Mouse (Mus musculus): ENCODE measurements around the gene Klhl29.

DNA sequence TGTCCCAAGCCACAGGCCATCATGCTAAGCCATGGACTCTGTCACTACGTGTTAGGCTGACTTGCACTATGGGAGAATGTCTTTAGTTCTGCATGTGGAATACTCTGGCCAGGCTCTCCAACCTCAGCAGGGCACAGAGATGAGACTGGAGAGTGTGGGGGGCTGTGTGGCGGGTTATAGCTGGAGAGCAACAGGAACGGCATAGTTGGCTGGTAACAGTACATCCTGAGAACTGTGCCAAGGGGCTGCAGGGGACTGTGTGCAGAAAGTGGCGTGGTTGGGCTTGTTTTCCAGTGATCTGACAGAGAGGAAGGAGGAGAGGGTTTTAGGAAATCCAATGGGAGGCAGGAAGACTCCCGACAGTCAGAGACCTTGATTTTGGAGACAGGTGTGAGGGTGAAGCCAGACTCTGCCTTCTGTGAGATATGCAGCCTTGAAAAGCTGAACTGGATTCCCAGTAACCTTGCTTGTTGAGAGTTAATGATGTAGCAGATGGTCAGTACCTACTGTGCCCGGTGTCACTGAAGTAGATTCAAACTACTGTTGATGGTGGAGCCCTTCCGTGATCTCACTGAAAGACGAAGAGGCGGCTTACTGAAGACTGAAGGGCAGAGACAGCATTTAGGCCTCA, 270.9 kb downstream of the Klhl29 start:
- no peak for TF ChIP-seq CTCF (IDR thresholded peaks at IDR 0.05)
- TF ChIP-seq POLR2A (IDR thresholded peaks at IDR 0.05; ENCODE audit: insufficient read depth, low read depth, low read length) = no peak
- TF ChIP-seq EP300 (IDR thresholded peaks at IDR 0.05; ENCODE audit: insufficient read depth, low read depth, low read length) = no peak
